Mouse (Mus musculus) intestine, embryonic 15.5 days (tissue): ENCODE measurements at regions not wholly inside any gene's neighbourhood (a gene's known extent, or its start where the extent isn't known, plus 50 kb on each side); places are given as distances from the start of the nearest gene placed in this dataset.

Experiments used
- ATAC-seq: fragments of 200-750 bp; cut with Nextera tagmentation; 2 replicates; pipeline ENCODE4 v1.8.0; 2017; ENCODE audit warnings: moderate TSS enrichment, moderate library complexity
- H3K27ac ChIP-seq: fragments of 300-500 bp; sonication (generic); 2 replicates; pipeline ENCODE4 v1.5.1; 2015; ENCODE audit warnings: mild to moderate bottlenecking, inconsistent platforms
- H3K27me3 ChIP-seq: fragments of 300-500 bp; sonication (generic); replicated peaks from 2 replicates; pipeline ENCODE4 v1.6.1; 2015; ENCODE audit warnings: inconsistent platforms
- H3K36me3 ChIP-seq: fragments of 300-500 bp; sonication (generic); 2 replicates; pipeline ENCODE4 v1.6.1; 2015; ENCODE audit warnings: inconsistent platforms
- H3K4me1 ChIP-seq: fragments of 300-500 bp; sonication (generic); replicated peaks from 2 replicates; pipeline ENCODE4 v1.6.1; 2015; ENCODE audit warnings: inconsistent platforms
- H3K4me2 ChIP-seq: fragments of 300-500 bp; sonication (generic); replicated peaks from 2 replicates; pipeline ENCODE4 v1.6.1; 2015; ENCODE audit warnings: mild to moderate bottlenecking, inconsistent platforms
- H3K4me3 ChIP-seq: fragments of 300-500 bp; sonication (generic); replicated peaks from 2 replicates; pipeline ENCODE4 v1.5.1; 2015; ENCODE audit warnings: inconsistent platforms
- H3K9ac ChIP-seq: fragments of 300-500 bp; sonication (generic); 2 replicates; pipeline ENCODE4 v1.6.1; 2015; ENCODE audit warnings: inconsistent platforms
- H3K9me3 ChIP-seq: fragments of 300-500 bp; sonication (generic); 2 replicates; pipeline ENCODE4 v1.6.1; 2016; ENCODE audit warnings: inconsistent platforms
- WGBS: fragments of 180-500 bp; shearing (Covaris S2); methylation state at CpG from one replicate; pipeline ENCODE4 v1.1.7; 2015; 5-methylcytosine and 5-hydroxymethylcytosine counted together

- no peaks in the 10 kb centered on the region for H3K27me3 ChIP-seq
- H3K9me3 ChIP-seq = no peaks in the 10 kb centered on the region
- no peaks in the 10 kb centered on the region for H3K4me1 ChIP-seq
- H3K27ac ChIP-seq = no peak overlapping the region
- 78% methylated on average over 7 of the region's 7 CpGs for WGBS
- no peak overlapping the region for H3K4me3 ChIP-seq
- no peak for ATAC-seq
- H3K9ac ChIP-seq = no peak overlapping the region
- no peak overlapping the region for H3K4me2 ChIP-seq
- H3K36me3 ChIP-seq = no peaks in the 10 kb centered on the region
Measured at GRCm38 (mm10) chr5:73765466-73765865, 114.3 kb downstream of the Spata18 start.

- Histone ChIP-seq H3K36me3 (no peaks in the 10 kb centered on the region), H3K27me3 (no peaks in the 10 kb centered on the region), H3K4me2 (no peak overlapping the region), H3K4me1 (no peaks in the 10 kb centered on the region), H3K4me3 (no peak overlapping the region), H3K27ac (no peak overlapping the region), H3K9ac (no peak overlapping the region), H3K9me3 (no peaks in the 10 kb centered on the region)
- WGBS = 68% methylated on average over 3 of the region's 3 CpGs
- no peak for ATAC-seq
Measured at GRCm38 (mm10) chr5:73768253-73768652, 117.1 kb downstream of the Spata18 start.

- H3K4me1 ChIP-seq = peaks cover 8% of the 10 kb centered on the region; the same call in 1 of the 2 replicates
- H3K9ac ChIP-seq = no peak overlapping the region
- 0 out of 2 replicates have a peak overlapping the region, but pooled peaks have one; percentile 4 for H3K27ac ChIP-seq
- H3K36me3 ChIP-seq = no peaks in the 10 kb centered on the region
- H3K9me3 ChIP-seq = no peaks in the 10 kb centered on the region
- no peak overlapping the region for H3K4me2 ChIP-seq
- no peaks in the 10 kb centered on the region for H3K27me3 ChIP-seq
- H3K4me3 ChIP-seq = no peak overlapping the region
- 54% methylated on average over 7 of the region's 7 CpGs for WGBS
- ATAC-seq = no peak
Measured at GRCm38 (mm10) chr5:73775775-73776548, 124.8 kb downstream of the Spata18 start.

DNA sequence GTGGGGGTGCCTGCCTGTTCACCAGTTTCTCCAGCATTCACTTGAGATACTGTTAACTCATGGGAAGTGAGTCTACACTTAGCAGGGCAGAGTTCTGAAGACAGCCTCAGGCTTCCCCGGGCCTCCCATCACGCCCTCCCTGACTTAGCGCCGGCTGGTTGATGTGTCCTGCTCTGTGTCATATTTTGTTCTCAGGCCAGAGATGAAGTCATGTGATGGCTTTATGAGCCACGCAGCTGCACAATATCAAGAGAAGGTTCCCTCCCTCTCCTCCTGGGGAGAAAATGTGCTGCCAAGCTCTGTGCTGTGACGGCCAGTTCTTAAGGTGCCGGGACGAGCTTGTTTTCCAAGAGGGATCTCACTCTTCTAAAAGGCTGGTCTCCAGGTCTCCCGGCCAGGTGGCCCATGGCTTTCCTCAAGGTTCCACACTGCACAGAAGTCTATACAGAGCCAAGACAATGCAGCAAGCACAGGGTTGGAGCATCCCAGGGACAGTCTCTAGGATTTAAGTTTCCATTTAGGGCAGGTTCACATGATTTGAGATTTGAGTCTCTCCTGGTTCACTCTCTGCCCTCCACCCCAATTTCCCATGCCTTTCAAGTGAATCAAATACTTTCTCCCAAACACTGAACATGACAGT is 126.2 kb downstream of the Spata18 start:
- peaks cover 11% of the 10 kb centered on the region; the same call in 1 of the 2 replicates for H3K4me1 ChIP-seq
- no peak overlapping the region for H3K9ac ChIP-seq
- 49% methylated on average over 9 of the region's 9 CpGs for WGBS
- H3K4me2 ChIP-seq = no peak overlapping the region
- no peaks in the 10 kb centered on the region for H3K9me3 ChIP-seq
- no peaks in the 10 kb centered on the region for H3K27me3 ChIP-seq
- no peak overlapping the region for H3K4me3 ChIP-seq
- peak overlapping the region; percentile 66 for H3K27ac ChIP-seq
- no peaks in the 10 kb centered on the region for H3K36me3 ChIP-seq
- ATAC-seq = peak; percentile 92

GRCm38 (mm10) chr5:73781190-73781940 is 130.2 kb downstream of the Spata18 start:
- no peak overlapping the region for H3K4me3 ChIP-seq
- no peak overlapping the region for H3K27ac ChIP-seq
- WGBS = 94% methylated on average over 23 of the region's 23 CpGs
- ATAC-seq = no peak
- H3K36me3 ChIP-seq = no peaks in the 10 kb centered on the region
- H3K4me2 ChIP-seq = no peak overlapping the region
- no peaks in the 10 kb centered on the region for H3K9me3 ChIP-seq
- peaks cover 15% of the 10 kb centered on the region for H3K4me1 ChIP-seq
- H3K9ac ChIP-seq = no peak overlapping the region
- no peaks in the 10 kb centered on the region for H3K27me3 ChIP-seq

DNA sequence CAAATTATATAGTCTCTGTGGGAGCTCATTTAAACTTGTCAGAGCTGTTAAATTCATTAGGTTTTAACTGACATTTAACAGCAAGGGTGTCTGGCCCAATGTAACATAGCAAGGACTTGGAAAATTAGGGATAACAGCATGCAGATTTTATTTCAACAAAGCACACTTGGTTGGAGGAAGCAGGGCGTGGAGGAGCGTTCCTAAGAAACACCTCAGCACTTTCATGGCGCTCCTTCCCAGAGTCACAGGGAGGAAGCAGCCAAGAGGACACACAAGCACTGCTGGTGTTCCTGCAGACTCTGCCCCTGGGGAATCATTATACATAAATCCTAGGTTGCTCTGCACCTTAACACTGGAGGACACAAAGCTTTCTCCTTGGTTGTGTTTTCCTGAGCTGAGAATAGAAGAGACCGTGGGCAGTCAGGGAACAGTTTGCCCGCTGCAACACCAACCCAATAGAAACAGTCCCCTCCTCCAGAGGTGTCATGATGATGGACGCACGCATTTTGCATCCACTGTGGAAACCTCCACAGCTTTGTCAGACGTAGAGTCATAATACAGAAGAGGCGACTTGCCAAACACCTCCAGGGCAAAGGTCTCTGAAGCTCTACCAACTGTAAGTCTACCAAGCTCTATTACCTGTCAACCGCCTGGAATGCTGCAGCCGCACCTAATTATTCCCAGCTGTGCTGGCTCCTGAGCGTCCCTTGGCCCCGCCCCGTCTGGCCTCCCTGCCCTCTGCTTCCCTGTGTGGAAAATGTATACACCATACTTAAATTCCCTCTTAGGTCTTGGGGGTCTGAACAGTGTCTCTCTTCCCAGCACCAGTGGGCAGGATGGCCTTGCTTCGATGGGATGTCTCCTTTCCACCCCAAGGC is 131.3 kb downstream of the Spata18 start:
- H3K9ac ChIP-seq = no peak overlapping the region
- no peak overlapping the region for H3K27ac ChIP-seq
- H3K36me3 ChIP-seq = no peaks in the 10 kb centered on the region
- ATAC-seq = peak; percentile 69
- 41% methylated on average over 15 of the region's 15 CpGs for WGBS
- no peaks in the 10 kb centered on the region for H3K9me3 ChIP-seq
- H3K4me1 ChIP-seq = peaks cover 10% of the 10 kb centered on the region
- no peaks in the 10 kb centered on the region for H3K27me3 ChIP-seq
- H3K4me3 ChIP-seq = no peak overlapping the region
- no peak overlapping the region for H3K4me2 ChIP-seq

- Histone ChIP-seq H3K9ac (no peak overlapping the region), H3K27ac (no peak overlapping the region), H3K36me3 (no peaks in the 10 kb centered on the region), H3K27me3 (no peaks in the 10 kb centered on the region), H3K9me3 (no peaks in the 10 kb centered on the region), H3K4me3 (no peak overlapping the region), H3K4me1 (peaks cover 6% of the 10 kb centered on the region; the same call in 1 of the 2 replicates), H3K4me2 (no peak overlapping the region)
- no peak for ATAC-seq
- 82% methylated on average over 5 of the region's 5 CpGs for WGBS
Measured at GRCm38 (mm10) chr5:73787275-73787674, 136.1 kb downstream of the Spata18 start.

GRCm38 (mm10) chr5:73792216-73792615 is 141.0 kb downstream of the Spata18 start:
- no peaks in the 10 kb centered on the region for H3K36me3 ChIP-seq
- H3K4me3 ChIP-seq = no peak overlapping the region
- no peak overlapping the region for H3K9ac ChIP-seq
- ATAC-seq = no peak
- H3K27ac ChIP-seq = no peak overlapping the region
- H3K4me1 ChIP-seq = 0 out of 2 replicates have a peak, but pooled peaks cover 4% of the 10 kb centered on the region
- H3K27me3 ChIP-seq = no peaks in the 10 kb centered on the region
- H3K9me3 ChIP-seq = no peaks in the 10 kb centered on the region
- H3K4me2 ChIP-seq = no peak overlapping the region
- 79% methylated on average over 3 of the region's 3 CpGs for WGBS

GRCm38 (mm10) chr5:73796201-73796600 is 145.0 kb downstream of the Spata18 start:
- H3K27ac ChIP-seq = no peak overlapping the region
- no peak for ATAC-seq
- H3K9me3 ChIP-seq = no peaks in the 10 kb centered on the region

GRCm38 (mm10) chr5:73797980-73798379 is 146.8 kb downstream of the Spata18 start:
- H3K4me1 ChIP-seq = 0 out of 2 replicates have a peak, but pooled peaks cover 4% of the 10 kb centered on the region
- no peak overlapping the region for H3K4me2 ChIP-seq
- no peaks in the 10 kb centered on the region for H3K36me3 ChIP-seq
- H3K27ac ChIP-seq = no peak overlapping the region
- no peak overlapping the region for H3K4me3 ChIP-seq
- H3K9me3 ChIP-seq = no peaks in the 10 kb centered on the region
- no peaks in the 10 kb centered on the region for H3K27me3 ChIP-seq
- no peak for ATAC-seq
- WGBS = 89% methylated on average over 3 of the region's 3 CpGs
- no peak overlapping the region for H3K9ac ChIP-seq

More at GRCm38 (mm10) chr5:73796201-73796600, 145.0 kb downstream of the Spata18 start:
- WGBS = 44% methylated on average over 2 of the region's 2 CpGs
- H3K9ac ChIP-seq = no peak overlapping the region
- no peaks in the 10 kb centered on the region for H3K27me3 ChIP-seq
- 0 out of 2 replicates have a peak, but pooled peaks cover 4% of the 10 kb centered on the region for H3K4me1 ChIP-seq
- H3K4me2 ChIP-seq = no peak overlapping the region
- H3K36me3 ChIP-seq = no peaks in the 10 kb centered on the region
- no peak overlapping the region for H3K4me3 ChIP-seq

DNA sequence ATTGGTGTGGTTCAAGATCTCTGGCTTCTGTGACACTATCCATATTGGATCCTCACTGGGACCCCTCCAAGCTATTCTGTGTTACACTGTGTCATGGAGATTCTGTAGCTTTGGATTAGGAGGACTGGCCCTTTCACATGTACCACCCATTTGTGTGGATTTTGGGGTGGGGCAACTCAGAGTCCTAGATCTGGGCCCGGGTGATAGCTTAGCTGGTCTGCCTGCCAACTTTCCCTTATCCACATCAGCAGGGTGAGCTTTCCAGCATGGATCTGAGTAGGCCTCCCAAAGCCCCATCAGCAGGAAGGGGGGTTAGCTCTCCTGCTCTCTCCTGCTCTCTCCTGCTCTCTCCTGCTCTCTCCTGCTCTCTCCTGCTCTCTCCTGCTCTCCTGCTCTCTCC is 152.3 kb downstream of the Spata18 start:
- no peak overlapping the region for H3K4me3 ChIP-seq
- WGBS = 88% methylated on average over 1 of the region's 1 CpGs
- H3K27me3 ChIP-seq = no peaks in the 10 kb centered on the region
- no peaks in the 10 kb centered on the region for H3K4me1 ChIP-seq
- no peak overlapping the region for H3K27ac ChIP-seq
- ATAC-seq = no peak
- no peaks in the 10 kb centered on the region for H3K36me3 ChIP-seq
- H3K4me2 ChIP-seq = no peak overlapping the region
- H3K9ac ChIP-seq = no peak overlapping the region
- H3K9me3 ChIP-seq = no peaks in the 10 kb centered on the region
